Mouse (Mus musculus): ENCODE results near the gene Isg15.

The Isg15 gene

DNA sequence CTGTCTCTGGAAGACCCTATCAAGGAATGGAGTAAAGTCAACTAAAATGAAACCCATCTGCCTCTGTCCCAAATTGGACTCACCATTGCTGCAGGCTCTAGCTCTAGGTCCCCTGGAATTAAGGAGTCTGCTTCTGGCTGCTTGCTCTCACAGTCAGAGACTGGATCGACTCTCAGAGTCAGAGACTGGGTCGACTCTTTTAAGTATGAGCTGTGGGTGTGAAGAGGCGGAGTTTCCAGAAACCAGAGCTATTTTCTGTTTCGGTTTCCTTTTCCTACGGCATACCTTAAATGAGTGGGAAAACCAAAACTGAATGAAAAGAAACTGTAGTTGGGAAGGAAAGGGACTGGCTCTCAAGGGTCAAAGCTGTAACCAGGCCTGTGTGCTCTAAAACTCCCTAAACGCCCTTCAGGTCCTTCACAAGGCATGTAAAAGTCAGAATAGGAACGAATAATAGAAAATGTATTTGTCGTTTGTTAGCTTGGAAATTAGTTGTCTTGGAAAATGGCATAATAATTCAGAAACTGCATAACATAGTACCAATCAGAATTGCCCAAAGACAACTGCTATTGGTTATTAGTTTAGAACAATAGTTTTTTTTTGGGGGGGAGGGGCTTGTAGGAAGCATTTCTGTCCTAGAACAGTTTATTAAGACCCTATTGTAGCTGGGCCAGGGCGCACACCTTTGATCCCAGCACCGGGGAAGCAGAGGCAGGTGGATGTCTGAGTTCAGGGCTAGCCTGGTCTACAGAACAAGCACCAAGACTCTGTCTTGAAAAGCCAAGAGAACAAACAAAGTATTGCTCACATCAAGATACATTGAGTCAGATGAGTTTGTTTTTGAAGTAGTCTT lies at the start of gene Isg15:
Isg15 (minus strand) TSS at position 196 of the 853 bp plus-strand sequence.
- DNase-seq (ENCODE audit: low spot score in 2 of 2): peak in 1 of 2 experiments; percentile 28

DNA sequence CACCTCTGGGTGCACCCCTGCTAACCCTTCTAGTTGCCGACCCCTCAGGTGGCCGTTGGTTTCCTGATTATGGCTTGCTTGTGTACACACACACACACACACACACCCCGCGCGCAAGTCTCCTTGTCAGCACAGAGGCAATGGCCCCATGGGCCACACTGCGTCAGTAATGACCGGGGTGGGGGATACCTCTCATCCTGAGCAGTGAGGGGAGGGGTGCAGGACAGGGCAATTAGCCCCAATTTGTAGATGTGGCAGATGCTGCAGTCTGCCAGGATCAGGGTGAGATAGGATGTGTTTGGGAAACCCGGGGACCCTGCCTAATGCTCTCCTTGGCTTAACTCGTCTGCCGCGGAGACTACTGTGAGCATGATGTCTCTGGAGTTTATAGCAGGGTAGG lies 48.9 kb upstream of the Isg15 start:
- DNase-seq (ENCODE audit: low spot score in 2 of 2): no peak

DNA sequence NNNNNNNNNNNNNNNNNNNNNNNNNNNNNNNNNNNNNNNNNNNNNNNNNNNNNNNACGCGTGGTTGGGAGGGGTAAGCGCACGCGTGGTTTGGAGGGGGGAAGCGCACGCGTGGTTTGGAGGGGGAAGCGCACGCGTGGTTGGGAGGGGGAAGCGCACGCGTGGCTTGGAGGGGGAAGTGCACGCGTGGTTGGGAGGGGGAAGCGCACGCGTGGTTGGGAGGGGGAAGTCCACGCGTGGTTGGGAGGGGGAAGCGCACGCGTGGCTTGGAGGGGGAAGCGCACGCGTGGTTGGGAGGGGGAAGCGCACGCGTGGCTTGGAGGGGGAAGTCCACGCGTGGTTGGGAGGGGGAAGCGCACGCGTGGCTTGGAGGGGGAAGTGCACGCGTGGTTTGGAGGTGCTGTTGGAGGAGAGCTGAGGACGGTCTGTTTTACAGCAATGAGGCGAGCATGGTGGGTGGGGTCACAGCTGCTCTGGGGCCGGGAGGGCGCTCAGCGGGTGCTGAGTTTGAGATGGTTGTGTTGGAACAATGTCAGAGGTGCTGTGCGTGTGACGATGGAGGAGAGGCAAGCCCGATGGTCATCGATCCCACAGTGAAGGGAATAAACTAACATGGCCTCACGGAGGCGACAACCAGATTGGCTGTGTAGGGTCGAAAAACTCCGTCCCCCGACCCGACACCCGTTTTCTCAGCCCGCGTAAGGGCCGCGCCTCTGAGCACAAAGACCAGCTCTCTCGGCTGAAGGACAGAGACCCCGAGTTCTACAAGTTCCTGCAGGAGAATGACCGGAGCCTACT lies 36.2 kb upstream of the Isg15 start:
- DNase-seq (ENCODE audit: low spot score in 2 of 2): no peak

DNA sequence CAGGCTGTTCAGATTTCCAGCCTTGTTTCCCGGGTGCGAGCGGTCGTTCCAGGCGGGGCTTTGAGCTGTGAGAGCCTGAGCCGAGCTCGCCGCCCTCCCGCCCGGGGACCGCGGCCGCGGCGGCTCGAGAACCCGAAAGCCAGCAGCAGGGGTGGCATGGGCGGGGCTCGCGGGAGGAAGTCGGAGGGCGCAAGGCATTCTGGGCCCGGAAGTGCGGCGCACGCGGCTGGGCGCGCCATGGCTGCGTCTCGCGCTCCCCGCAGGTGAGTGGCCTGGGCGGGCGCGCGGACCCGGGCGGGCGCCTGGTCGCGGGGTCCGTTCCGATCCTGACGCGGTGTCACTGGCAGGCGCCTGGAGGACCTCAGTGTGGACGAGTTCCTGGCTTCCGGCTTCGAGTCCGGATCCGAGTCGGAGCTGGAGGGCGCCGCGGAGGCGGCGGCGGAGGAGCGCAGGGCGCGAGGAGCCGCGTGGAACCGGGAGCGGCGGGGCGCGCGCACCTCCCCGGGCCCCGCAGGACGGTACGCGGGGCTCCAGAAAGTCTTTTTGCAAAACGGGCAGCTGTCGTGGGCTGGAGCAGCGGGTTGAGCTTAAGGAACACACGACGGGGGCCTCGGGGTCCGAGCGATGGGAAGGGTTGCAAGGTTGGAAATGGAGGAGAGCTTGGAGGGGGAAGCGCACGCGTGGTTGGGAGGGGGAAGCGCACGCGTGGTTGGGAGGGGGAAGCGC lies 35.4 kb upstream of the Isg15 start, which contains the start of gene Noc2l:
Noc2l (plus strand) TSS at position 203 of the 726 bp plus-strand sequence.
- peak; percentile 83 to 90 for DNase-seq (ENCODE audit: low spot score in 2 of 2)

DNA sequence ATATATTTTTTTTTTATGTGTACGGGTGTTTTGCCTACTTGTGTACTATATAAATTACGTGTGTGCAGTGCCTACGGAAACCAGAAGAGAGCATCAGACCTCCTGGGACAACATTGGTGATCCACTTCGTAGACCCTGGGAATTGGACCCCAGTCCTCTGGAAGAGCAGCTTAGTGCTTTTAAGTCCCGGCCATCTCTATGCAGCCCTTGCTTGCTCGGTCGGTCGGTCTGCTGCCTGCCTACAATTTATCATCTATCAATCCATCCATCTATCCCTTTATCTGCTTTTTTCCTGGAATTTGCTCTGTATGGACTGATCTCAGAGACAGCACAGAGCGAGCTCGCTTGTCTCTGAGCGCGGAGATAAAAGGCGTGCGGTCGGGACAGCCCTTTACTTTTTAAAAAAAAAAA lies 34.7 kb upstream of the Isg15 start:
- no peak for DNase-seq (ENCODE audit: low spot score in 2 of 2)

DNA sequence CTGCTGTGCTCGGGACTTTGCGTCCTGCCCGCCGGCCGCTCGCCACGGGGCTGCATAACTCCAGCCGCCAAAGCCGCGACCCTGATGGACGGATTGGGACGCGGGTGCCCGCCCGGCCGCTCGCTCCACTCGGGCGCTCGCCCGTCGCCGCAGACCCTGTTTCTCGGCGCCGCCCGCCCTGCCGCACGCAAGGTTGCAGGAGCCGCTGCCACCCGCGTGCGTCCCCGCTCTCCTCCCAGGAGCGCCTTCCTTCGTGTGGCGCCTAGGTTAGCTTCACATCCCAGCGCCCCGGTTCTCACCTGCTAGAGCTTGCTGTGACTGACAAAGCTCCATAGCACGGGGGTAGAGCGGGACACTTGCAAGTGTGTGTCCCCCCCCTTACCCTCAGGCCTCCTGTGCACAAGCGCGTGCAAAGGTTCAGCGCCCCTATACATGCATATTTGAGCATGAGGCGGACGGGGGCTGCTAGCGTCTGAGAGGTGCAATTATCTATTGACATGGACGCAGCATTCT lies 34.1 kb upstream of the Isg15 start, which contains the start of gene Plekhn1:
Plekhn1 (minus strand) TSS at position 157 of the 513 bp plus-strand sequence.
- peak; percentile 55 to 67 for DNase-seq (ENCODE audit: low spot score in 2 of 2)

DNA sequence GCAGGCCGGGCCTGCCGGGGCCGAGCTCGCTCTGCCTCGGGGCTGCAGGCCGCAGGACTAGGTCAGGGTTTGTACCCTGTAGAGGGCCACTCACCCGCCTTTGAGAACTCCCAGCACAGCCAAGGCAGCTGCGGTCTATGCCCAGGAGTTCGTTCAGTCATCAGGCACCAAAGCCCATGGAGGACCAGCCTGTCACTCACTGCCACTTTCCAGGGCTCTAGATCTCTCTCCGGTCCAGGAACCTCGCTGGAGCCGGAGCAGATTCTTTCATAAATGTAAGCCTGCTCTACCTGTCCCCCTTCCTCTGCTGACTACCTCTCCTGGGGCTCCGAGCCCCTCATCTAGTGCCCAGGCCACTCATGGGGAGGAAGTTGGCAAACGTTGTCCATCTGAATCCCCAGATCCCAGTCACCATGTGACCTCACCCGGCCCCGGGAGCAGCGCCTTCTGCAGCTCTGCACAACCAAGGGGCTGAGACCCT lies 33.4 kb upstream of the Isg15 start:
- peak in 1 of 2 experiments; percentile 32 for DNase-seq (ENCODE audit: low spot score in 2 of 2)

DNA sequence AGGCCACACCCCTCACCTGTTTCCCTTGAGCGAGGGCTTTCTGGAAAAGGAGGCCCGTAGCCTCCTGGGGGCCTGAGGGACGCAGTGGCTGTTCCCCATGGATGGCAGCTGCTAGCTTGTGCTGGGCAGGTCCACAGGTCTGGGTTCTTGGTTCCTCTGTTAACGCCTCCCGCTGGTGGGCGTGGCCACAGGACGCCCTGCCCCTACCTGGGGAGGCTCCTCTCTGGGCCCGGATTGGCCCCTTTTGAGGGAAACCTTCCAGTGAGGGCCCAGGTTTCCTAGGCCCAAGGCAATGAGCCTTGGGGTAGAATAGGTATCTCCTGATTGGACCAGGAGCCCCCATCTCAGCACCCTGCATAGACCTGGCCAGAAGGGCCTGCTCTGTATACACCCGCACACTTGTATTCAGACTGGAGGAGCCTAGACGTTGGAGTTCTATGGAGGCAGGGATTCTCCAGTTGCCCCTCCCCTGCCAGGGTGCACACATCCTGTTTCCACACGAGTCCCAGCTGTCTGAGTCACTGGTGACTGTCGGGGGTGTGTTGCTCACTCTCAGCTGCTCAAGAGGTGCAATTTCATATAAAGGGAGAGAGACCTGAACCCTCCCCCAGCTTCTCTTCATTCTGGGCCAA lies 27.9 kb upstream of the Isg15 start:
- no peak for DNase-seq (ENCODE audit: low spot score in 2 of 2)

DNA sequence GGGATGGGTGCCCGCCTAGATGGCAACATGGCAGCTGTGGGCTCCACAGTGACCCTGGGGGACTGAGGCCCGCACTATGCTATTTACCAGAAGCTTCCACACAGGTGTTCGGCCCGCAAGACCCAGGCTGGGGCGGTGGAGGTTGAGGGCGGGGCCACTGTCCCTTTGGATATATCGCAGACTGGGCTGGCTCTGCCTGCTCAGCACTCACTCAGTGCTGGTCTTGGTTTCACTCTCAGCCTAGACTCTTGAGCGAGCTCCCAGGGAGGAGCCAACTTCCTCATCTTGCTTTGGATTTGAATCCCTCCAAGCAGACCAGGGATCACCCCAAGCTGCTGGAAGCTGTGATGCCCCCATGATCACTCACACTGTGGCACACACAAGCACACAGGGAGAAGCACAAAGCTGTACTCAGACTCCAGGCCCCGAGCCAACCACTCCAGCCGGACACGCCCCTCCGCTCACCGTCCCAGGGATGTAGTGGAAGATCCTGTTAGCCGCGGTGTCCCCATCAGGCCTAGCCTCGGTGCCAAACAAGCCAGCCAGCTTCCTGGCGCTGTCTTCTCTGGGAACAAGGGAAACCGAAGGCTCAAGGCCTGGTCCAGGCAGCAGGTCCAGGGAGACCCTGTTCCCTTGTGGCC lies 27.3 kb upstream of the Isg15 start:
- no peak for DNase-seq (ENCODE audit: low spot score in 2 of 2)

DNA sequence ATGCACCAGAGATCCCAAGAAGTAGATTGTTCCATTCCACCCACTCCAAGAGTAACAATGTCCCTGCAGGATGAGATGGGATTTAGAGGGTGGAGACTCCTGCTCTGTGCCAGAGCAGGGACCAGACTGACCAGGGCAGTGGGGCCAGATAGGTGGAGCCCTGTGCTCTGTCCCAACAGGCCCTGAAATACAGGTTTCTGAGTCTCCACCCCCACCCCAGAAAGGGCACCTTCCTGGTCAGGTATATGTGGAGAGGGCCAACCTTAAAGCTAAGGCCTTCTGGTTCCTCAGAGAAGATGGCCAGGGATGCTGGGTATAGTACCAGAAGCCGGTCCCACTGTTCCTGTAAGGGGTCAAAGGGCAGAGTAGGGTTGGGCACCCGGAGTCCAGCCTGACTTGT lies 23.7 kb upstream of the Isg15 start:
- no peak for DNase-seq (ENCODE audit: low spot score in 2 of 2)

DNA sequence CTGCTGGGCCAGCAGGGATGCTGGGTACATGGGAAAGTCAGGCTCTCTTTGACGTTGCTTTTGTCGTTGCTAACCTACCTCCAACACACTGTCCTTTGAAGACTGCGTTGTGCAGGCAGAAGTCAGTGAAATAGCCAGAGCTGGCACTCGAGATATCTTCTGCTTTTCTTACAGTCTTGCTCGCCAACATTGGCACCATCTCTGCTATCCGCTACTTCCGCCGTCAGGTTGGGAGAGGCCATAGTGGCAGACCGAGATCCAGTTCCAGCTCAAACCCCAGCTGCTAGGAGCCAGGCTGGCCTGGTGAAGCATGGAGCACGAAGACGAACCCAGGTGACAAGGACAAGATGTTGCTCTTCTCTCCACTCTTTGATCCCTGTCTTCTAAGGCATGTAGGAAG lies 19.3 kb upstream of the Isg15 start:
- DNase-seq (ENCODE audit: low spot score in 2 of 2): no peak

DNA sequence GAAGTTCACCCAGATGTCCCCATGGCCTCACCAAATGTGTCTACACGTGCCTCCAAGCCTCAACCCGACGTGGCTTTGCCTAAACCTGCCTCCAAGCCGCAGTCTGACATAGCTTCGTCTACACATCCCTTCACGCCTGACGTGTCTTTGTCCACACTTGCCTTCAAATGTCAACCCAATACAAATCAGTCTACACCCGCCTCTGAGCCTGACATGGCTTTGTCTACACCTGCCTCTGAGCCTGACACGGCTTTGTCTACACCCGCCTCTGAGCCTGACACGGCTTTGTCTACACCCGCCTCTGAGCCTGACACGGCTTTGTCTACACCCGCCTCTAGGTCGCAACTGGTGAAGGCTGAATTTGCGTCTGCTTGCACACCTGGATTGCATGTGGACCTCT lies 17.2 kb upstream of the Isg15 start:
- DNase-seq (ENCODE audit: low spot score in 2 of 2): no peak

DNA sequence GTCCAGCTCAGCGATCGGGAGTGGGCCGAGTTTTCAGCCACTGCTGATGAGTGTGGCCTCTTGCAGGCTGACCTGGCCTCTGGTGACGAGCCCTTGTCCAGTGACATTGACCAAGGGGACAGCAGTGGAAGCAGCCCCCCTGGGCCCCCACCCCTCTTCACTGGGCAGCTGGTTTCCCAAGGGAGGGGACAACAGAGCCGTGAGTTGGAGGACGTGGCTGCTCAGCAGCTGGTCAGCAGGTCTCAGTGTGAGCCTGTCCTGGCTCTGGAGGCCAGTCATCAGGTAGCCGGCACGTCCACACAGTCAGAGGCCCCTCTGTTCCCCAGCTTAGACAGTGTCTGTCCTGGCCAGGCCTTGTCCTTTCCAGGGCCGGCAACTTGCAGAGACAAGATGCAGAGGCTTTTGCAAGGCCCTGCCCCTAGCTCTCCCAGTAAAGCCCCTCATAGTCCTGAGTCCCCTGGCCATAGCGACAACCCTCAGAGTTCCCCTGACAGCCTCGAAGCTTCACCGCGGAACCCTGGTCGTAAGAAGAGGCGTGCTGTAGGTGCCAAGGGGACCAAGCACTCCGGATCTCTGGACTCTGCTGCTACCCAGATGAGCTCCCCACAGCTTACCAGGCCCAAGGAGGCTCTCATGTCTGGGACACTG lies 16.5 kb upstream of the Isg15 start:
- no peak for DNase-seq (ENCODE audit: low spot score in 2 of 2)

DNA sequence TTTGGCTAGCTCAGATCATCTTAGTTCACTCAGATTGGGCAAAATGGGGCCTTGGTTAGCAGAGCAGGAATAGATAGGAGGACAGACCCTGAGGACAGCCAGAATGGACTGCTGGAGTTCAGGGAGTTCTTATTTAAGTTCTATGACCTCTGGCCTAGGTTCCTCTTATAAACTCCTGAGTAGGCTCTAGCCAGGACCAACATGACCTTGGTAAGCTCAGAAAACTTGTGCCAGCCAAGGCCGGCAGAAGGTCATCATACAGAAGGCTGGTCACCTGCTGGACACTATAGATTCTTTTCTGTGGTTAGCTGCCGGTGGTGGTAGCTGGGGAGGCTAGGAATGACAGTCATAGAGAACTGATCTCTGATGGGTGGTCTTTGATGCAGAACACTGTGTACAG lies 15.6 kb upstream of the Isg15 start:
- no peak for DNase-seq (ENCODE audit: low spot score in 2 of 2)

DNA sequence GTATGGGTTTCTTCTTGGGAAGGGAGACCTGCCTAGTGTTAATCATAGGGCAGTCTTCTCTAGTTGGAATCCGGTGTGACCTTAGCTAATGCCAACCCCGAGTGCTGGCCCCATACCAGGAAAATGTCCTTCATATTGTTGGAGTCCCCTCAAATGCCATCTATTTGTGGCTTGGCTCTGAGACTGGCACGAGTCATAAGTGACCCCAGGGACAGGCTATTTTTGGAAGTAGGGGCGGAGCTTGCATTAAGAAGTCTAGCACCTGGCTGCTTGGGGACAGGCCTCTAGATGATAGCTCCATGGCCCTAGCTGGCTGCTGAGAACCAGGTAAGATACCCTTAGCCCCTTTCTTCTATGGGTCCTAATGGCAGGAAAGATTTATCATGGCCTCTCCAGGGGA lies 15.0 kb upstream of the Isg15 start, which contains the start of gene Perm1:
Perm1 (plus strand) TSS at position 220 of the 400 bp plus-strand sequence.
- no peak for DNase-seq (ENCODE audit: low spot score in 2 of 2)

DNA sequence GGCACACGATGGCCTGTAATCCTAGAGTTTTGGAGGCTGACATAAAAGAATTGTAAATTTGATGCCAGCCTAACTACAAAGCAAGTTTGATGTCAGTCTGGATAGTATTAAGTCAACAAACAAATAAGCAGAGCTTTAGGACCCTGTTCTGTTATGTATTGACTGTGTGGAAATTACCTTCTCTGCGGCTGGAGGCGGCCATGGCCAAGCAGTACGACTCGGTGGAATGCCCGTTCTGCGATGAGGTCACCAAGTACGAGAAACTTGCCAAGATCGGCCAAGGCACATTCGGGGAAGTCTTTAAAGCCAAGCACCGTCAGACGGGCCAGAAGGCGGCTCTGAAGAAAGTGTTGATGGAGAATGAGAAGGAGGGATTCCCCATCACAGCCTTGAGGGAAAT lies 12.5 kb upstream of the Isg15 start:
- no peak for DNase-seq (ENCODE audit: low spot score in 2 of 2)

DNA sequence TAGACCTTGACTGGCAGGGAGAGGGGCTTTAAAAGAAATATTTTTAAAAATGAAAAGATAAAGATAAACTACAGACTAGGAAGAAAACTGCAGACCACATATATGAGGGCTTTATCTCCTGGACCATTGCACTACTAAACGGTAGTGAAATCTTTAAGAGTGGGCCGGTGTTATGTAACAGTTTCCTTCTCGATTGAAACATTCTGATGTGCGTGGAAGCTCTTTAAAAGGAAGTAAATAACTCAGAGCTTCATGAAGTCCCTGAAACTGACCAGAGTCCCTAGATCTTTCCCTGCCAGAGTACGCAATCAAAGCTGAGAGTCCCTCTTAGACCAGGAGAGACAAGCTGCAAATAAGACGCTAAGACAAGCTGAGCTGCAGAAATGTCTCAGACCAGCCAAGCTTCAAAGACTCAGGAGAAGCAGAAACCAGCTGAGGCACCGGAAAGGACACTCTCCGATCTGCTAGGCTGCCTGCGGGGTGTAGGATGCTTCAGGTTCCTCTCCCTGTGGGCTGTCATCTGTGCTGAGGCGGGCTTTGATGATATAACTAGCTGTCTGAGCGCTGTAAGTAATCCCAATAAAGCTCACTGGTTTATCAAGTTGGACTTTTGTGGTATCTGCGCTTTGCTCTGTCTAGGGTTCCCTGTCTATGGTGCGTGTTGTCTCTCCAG lies 9.5 kb upstream of the Isg15 start:
- DNase-seq (ENCODE audit: low spot score in 2 of 2): no peak

DNA sequence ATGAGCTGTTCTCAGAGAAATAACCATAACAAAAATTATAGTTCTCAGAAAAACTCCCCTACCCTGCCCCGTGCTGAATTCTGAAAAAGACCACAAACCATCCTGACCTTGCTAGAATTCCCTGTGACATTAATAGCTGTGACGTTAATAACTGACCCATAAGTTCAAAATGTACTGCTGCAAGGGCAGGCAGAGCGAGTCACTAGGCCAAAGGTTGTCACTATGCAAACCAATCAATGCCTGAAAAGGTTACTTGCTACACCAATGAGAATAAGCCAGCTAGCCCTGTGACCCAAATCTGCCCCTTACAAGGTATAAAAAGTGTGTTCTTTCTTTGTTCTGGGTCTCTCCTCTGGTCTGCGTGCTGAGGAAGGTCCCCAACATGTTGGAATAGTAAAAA lies 8.3 kb upstream of the Isg15 start:
- no peak for DNase-seq (ENCODE audit: low spot score in 2 of 2)

DNA sequence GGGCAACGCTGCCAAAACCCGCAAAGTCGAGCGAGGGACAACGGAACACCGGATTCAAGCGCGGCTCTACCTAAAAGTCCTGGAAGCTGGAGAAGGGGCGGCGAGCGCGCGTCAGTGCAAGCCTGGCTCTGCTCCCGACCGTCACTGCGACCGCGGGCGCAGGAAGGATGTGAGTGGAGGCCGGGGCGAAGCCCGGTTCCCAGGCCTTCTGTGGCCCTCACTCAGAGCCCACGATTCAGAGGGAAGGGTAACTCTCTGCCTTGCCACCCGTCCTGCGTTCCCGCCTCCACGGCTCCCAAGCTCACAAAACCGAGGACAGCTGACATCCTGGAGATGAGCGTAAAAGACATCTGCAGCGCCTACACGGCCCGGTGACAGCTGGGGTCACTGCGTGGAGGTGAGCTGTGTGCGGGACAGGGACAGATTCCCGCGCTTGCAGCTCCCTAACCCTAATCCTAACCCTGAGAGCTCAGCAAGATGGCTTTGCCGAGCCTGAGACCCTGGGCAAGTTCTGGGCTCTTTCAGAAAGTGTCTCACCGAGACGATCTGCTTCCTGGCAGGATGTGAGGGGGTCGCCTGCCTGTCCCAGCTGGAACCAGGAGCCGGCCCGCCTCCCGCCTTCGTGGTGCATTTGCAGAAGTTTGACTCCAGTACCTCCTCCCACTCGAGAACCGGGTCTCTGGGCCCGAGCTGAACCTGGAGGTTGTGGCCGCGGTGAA lies 3.0 kb upstream of the Isg15 start:
- peak; percentile 10 to 20 for DNase-seq (ENCODE audit: low spot score in 2 of 2)

Measured in thymus, postnatal 10 days (tissue).